Mouse (Mus musculus) limb, embryonic 15.5 days (tissue): ENCODE results near the gene Car12. TPM values are rescaled to one million over a fixed set of nuclear protein-coding genes. Genes with fewer than 3 reads are reported as not detected.

ENCODE experiments used
- ATAC-seq: fragments of 200-750 bp; cut with Nextera tagmentation; 2 replicates; pipeline ENCODE4 v1.8.0; 2017; ENCODE audit warnings: low read depth, moderate TSS enrichment; ENCODE audit not compliant: insufficient number of reproducible peaks, low FRiP score, low TSS enrichment
- H3K27ac ChIP-seq: fragments of 300-500 bp; sonication (generic); 2 replicates; pipeline ENCODE4 v1.5.1; 2015; ENCODE audit warnings: moderate library complexity, mild to moderate bottlenecking, inconsistent platforms
- H3K27me3 ChIP-seq: fragments of 300-500 bp; sonication (generic); 2 replicates; pipeline ENCODE4 v1.6.1; 2015; ENCODE audit warnings: inconsistent platforms
- H3K36me3 ChIP-seq: fragments of 300-500 bp; sonication (generic); 2 replicates; pipeline ENCODE4 v1.6.1; 2015; ENCODE audit warnings: inconsistent platforms
- H3K4me1 ChIP-seq: fragments of 300-500 bp; sonication (generic); 2 replicates; pipeline ENCODE4 v1.6.1; 2015; ENCODE audit warnings: inconsistent platforms
- H3K4me2 ChIP-seq: fragments of 300-500 bp; sonication (generic); 2 replicates; pipeline ENCODE4 v1.6.1; 2015; ENCODE audit warnings: mild to moderate bottlenecking, inconsistent platforms
- H3K4me3 ChIP-seq: fragments of 300-500 bp; sonication (generic); 2 replicates; pipeline ENCODE4 v1.5.1; 2015; ENCODE audit warnings: mild to moderate bottlenecking, inconsistent platforms
- H3K9ac ChIP-seq: fragments of 300-500 bp; sonication (generic); 2 replicates; pipeline ENCODE4 v1.6.1; 2015; ENCODE audit warnings: inconsistent platforms
- H3K9me3 ChIP-seq: fragments of 300-500 bp; sonication (generic); 2 replicates; pipeline ENCODE4 v1.6.1; 2016; ENCODE audit warnings: inconsistent platforms
- WGBS: fragments of 180-500 bp; shearing (Covaris S2); methylation state at CpG from one replicate; pipeline ENCODE4 v1.1.7; 2015; 5-methylcytosine and 5-hydroxymethylcytosine counted together
- polyA plus RNA-seq: library from polyadenylated mRNA; unstranded; fragments of >200 nt; fragmentation: Nextera tagmentation; extraction: Ambion mirVana; gene quantifications from 2 replicates; pipeline ENCODE4 v1.2.1, GENCODE M21; 2015

The Car12 gene
- 33.6 and 33.9 TPM in 2 replicates for polyA plus RNA-seq

DNA sequence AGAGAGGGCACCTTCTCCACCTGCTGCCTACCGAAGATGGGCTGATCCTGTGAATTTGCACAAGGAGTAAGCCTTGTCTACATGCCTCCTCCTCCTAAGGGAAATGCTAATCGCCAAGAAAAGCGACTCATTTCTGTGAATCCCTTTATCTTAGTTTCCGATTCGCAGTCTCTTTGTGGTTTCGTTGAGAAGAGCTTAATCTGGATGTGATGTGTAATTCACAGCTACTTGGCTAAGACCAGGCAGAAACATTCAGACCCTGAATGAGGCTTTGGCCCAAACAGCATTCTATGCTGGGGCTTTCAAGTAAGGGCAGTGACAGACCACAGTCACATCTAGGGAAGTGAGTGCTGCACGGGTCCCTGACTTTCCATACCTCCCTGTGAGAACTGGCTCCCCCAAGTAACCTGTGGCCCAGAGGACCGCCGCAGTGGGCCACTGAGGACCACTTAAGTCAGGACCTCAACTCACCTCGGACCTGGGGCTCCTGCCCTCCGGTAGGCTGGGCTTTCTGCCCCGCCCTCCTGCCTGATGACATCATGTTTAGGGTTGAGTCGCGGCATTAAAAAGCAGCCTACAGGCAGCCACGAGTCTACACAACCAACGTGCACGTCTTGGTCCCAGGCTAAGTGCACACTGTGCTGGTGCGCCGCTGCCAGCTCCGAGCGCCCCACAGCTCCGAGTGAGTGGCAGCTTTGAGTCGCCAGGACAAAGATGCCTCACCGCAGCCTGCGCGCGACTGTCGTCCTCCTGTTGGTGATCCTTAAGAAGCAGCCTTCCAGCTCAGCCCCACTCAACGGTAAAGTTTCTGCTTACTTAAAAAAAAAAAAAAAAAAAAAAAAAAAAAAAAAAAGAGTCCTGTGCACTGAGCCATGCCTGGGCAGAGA, at the start of gene Car12:
Car12 (plus strand) TSS at position 552 of the 887 bp plus-strand sequence.
- Histone ChIP-seq H3K27ac (peak within 1 kb of the TSS; percentile 54; the same call in 1 of the 2 replicates), H3K4me3 (peak within 1 kb of the TSS; percentile 46), H3K4me2 (peak within 1 kb of the TSS; percentile 71), H3K36me3 (no peaks in the 10 kb centered on the region), H3K9me3 (no peaks in the 10 kb centered on the region), H3K27me3 (no peaks in the 10 kb centered on the region), H3K4me1 (peaks cover 51% of the 10 kb centered on the region), H3K9ac (peak within 1 kb of the TSS; percentile 29; the same call in 1 of the 2 replicates)
- WGBS, result 14% methylated on average over 29 of the region's 29 CpGs
- ATAC-seq, result peak; percentile 64

DNA sequence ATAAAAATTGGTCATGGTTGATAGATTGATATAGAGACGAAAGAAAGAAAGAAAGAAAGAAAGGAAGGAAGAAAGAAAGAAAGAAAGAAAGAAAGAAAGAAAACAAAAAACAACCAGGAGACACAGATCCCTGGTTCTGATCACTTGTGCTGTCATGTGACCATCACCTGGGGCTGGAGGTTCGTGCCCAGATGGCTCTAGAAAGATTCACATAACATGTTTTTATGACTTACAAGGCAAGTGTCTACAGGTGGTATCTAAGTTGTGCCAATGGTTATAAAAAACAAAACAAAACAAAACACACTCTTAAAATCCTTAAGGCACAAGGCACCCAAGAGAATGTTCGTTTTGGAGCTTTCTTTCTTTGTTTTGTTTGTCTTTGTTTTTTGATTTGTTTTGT, 49.7 kb upstream of the Car12 start:
- H3K4me1 ChIP-seq, result peaks cover 35% of the 10 kb centered on the region
- H3K36me3 ChIP-seq, result no peaks in the 10 kb centered on the region
- 81% methylated on average over 3 of the region's 3 CpGs for WGBS
- H3K9ac ChIP-seq, result no peak overlapping the region
- H3K4me2 ChIP-seq, result no peak overlapping the region
- no peak overlapping the region for H3K4me3 ChIP-seq
- H3K27me3 ChIP-seq, result no peaks in the 10 kb centered on the region
- no peak for ATAC-seq
- H3K9me3 ChIP-seq, result no peaks in the 10 kb centered on the region
- no peak overlapping the region for H3K27ac ChIP-seq

DNA sequence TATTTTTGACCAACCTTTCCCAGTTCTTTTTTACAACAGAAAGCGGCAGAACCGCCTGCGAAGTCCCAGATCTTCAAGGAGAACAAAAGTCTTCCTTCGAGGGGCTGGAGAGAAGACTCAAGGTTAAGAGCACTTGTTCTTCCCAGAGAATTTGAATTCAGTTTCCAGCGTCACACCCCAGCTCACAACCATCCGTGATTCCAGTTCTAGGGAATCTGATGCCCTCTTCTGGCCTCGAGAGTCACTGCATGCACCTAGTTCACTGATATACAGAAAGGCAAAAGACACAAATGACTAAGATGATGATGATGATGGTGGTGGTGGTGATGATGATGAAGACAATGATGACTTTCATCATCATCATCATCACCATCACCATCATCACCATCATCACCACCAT, 48.9 kb upstream of the Car12 start:
- no peak overlapping the region for H3K27ac ChIP-seq
- no peaks in the 10 kb centered on the region for H3K9me3 ChIP-seq
- H3K4me3 ChIP-seq, result no peak overlapping the region
- H3K27me3 ChIP-seq, result no peaks in the 10 kb centered on the region
- no peak overlapping the region for H3K9ac ChIP-seq
- no peak overlapping the region for H3K4me2 ChIP-seq
- no peak for ATAC-seq
- peaks cover 37% of the 10 kb centered on the region for H3K4me1 ChIP-seq
- 88% methylated on average over 7 of the region's 7 CpGs for WGBS
- H3K36me3 ChIP-seq, result no peaks in the 10 kb centered on the region

DNA sequence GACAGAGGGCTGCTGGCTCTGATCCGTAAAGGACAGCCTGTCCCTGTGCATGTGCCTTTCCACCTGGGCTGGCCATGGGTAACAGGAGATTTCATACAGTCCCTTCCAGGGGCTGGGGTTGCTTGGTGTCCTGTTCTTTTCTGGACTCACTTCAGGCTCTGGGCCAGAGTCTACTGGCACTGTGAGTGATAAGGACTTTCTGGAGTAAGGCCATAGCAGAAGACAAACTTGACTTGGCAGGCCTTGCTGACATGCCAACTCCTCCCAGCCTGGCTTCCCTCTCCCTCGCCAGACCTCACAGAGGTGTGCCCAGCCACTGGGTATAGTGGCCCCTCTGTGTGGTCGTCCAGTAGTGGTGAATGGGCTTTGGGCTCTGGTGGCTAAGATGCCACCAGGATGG, 47.3 kb upstream of the Car12 start:
- H3K4me2 ChIP-seq, result no peak overlapping the region
- no peaks in the 10 kb centered on the region for H3K36me3 ChIP-seq
- 67% methylated on average over 3 of the region's 3 CpGs for WGBS
- H3K9ac ChIP-seq, result no peak overlapping the region
- H3K4me3 ChIP-seq, result no peak overlapping the region
- H3K9me3 ChIP-seq, result no peaks in the 10 kb centered on the region
- H3K4me1 ChIP-seq, result peaks cover 35% of the 10 kb centered on the region
- H3K27me3 ChIP-seq, result no peaks in the 10 kb centered on the region
- 0 out of 2 replicates have a peak, but pooled peaks have one; percentile 13 for ATAC-seq
- no peak overlapping the region for H3K27ac ChIP-seq

DNA sequence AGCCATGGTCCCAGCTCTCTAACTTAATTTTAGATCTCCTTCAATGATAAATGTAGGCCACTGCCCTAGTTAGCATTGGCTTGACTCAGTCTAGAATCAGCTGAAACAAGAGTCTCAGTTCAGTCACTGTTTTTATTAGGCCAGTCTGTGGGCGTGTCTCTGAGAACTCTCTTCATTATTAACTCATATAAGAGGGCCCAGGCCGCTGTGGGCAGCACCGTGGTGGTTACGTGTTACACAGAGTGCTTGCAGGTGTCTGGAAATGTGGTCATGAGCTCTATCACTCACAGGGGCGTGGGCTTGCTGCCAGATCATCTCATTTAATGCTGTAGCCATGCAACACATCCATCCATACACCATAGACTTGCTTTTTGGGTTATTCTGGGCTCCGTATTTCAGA, 46.4 kb upstream of the Car12 start:
- H3K9ac ChIP-seq, result no peak overlapping the region
- no peaks in the 10 kb centered on the region for H3K27me3 ChIP-seq
- ATAC-seq, result no peak
- H3K4me2 ChIP-seq, result no peak overlapping the region
- WGBS, result 34% methylated on average over 6 of the region's 6 CpGs
- H3K36me3 ChIP-seq, result no peaks in the 10 kb centered on the region
- no peaks in the 10 kb centered on the region for H3K9me3 ChIP-seq
- no peak overlapping the region for H3K4me3 ChIP-seq
- no peak overlapping the region for H3K27ac ChIP-seq
- H3K4me1 ChIP-seq, result peaks cover 26% of the 10 kb centered on the region

DNA sequence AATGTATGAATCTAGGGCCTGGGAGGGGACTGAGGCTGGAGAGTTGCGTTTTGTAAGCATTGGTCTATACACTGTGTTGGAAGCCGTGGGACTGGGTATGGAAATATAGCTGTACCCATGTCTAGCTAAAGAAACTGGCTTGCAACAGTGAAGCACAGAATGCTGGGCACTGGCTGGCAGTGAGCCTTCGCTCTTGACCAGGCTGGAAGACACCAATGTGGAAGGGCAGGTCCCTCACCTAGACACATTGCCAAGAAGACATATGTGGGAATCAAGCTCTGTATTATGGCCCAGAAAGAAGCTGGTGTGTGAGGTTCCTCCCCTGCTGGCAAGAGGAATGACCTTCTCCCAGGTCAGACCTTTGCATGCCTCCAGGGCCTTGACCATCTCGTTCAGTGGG, 45.6 kb upstream of the Car12 start:
- Histone ChIP-seq H3K4me2 (no peak overlapping the region), H3K4me1 (peaks cover 21% of the 10 kb centered on the region), H3K27ac (no peak overlapping the region), H3K9ac (no peak overlapping the region), H3K9me3 (no peaks in the 10 kb centered on the region), H3K36me3 (no peaks in the 10 kb centered on the region), H3K4me3 (no peak overlapping the region), H3K27me3 (no peaks in the 10 kb centered on the region)
- 85% methylated on average over 4 of the region's 4 CpGs for WGBS
- ATAC-seq, result no peak

DNA sequence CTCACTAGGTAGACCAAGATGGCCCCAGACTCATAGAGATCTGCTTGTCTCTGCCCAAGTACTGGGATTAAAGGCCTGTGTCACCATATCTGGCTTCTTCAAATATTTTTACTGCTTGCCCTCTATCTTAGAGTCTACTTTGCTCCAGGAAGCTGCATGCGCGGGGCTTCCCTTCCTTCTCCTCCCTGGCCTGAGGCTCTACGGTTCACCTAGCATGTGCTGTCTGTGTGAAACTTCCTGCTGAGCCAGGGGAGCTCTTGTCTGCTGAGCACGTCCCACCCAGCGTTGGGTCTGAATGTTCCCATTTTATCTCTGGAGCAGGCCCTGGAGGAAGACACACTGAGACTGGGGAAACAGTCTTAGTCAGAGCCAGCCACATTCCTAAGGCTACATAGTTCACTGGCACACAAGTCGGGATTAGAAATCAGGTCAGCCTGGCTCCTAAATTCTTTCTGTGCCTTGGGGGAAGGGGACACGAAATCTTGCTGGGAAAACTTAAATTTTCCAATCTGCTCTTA, 43.9 kb upstream of the Car12 start:
- no peak overlapping the region for H3K9ac ChIP-seq
- H3K27me3 ChIP-seq, result no peaks in the 10 kb centered on the region
- H3K9me3 ChIP-seq, result no peaks in the 10 kb centered on the region
- 50% methylated on average over 7 of the region's 7 CpGs for WGBS
- no peak overlapping the region for H3K27ac ChIP-seq
- H3K4me1 ChIP-seq, result peaks cover 16% of the 10 kb centered on the region
- no peaks in the 10 kb centered on the region for H3K36me3 ChIP-seq
- ATAC-seq, result no peak
- H3K4me3 ChIP-seq, result no peak overlapping the region
- H3K4me2 ChIP-seq, result no peak overlapping the region

DNA sequence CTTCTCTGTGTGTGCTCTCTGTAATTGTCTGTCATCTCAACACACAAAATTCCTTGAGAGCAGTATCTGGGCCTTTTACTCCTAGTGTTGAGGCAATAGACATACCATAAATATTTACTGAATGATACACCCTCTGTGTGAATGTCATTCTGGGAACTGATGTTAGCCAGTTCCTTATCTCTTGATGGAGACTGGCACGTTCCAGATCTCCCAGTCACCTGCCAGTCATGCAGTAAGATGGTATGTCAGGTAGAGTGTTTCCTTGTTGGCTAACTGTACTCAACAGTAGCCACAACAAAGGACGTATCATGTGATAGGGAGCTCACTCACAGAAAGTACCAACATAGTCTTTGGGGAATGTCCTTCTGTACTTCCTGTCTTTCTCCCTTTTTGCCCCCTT, 39.7 kb upstream of the Car12 start:
- Histone ChIP-seq H3K4me2 (no peak overlapping the region), H3K9me3 (no peaks in the 10 kb centered on the region), H3K4me1 (peaks cover 2% of the 10 kb centered on the region; the same call in 1 of the 2 replicates), H3K27me3 (no peaks in the 10 kb centered on the region), H3K36me3 (no peaks in the 10 kb centered on the region), H3K4me3 (no peak overlapping the region), H3K9ac (no peak overlapping the region), H3K27ac (no peak overlapping the region)
- 68% methylated on average over 2 of the region's 2 CpGs for WGBS
- no peak for ATAC-seq

DNA sequence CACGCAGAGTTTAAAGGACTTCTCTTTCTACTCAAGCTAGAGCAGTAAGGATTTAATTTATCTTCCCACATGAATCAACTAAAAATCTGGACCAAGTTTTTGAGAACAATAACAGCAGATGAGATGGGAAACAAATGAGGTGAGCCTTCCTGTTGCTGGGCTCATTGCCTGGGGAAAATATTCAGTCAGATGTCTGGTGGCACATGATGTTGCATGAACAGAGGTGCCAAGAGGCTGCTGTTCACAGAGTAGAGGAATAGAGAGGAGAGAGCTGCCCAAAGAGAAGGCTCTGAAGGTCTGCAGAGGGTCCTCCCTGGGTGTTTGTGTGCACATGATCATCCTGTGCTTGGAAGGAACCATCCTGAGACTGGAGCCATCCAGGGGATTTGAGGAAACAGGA, 37.9 kb upstream of the Car12 start:
- no peak overlapping the region for H3K4me3 ChIP-seq
- 59% methylated on average over 1 of the region's 1 CpGs for WGBS
- no peaks in the 10 kb centered on the region for H3K27me3 ChIP-seq
- no peaks in the 10 kb centered on the region for H3K4me1 ChIP-seq
- no peak for ATAC-seq
- H3K9ac ChIP-seq, result no peak overlapping the region
- H3K27ac ChIP-seq, result no peak overlapping the region
- no peaks in the 10 kb centered on the region for H3K9me3 ChIP-seq
- no peaks in the 10 kb centered on the region for H3K36me3 ChIP-seq
- H3K4me2 ChIP-seq, result no peak overlapping the region

DNA sequence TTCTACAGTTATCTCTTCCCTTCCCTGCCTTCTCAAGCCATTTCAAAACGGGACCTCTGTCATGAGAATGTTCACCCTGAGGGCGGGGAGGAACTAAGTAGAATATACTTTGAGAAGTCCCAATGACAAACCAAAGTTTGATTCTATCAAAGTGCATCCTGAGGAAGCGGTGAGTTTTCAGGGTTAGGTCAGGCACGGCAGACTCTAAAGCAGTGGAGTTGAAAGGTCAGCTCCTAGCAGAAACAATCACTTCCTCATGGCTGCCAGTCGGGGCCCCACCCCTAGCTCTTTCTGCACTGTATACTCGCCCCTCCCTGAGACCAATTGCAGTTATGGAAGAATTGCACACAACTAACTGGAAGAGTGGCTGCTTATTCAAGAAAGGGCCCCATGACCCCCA, 33.4 kb upstream of the Car12 start:
- WGBS, result 66% methylated on average over 6 of the region's 6 CpGs

DNA sequence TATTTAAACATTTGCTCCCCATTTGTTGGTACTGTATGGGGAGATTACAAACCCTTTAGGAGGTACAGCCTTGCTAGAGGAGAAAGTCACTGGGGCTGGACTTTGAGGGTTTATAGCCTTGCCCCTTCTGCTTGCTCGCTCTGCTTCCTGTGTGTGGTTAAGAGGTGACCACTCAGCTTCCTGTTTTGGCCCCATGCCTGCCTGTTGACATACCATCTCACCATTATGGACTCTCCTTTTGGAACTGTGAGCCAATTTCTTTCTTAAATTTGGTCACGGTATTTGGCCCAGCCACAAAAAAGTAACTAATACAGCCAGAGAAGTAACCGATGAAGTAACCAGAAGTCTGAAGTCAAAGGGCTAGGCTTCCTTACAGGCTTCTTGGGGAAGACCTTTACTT, 30.7 kb upstream of the Car12 start:
- Histone ChIP-seq H3K27me3 (no peaks in the 10 kb centered on the region), H3K36me3 (no peaks in the 10 kb centered on the region), H3K9me3 (no peaks in the 10 kb centered on the region), H3K27ac (no peak overlapping the region), H3K4me3 (no peak overlapping the region), H3K4me2 (no peak overlapping the region), H3K9ac (no peak overlapping the region), H3K4me1 (no peaks in the 10 kb centered on the region)
- WGBS, result 70% methylated on average over 3 of the region's 3 CpGs
- no peak for ATAC-seq

More for the DNA sequence above, 33.4 kb upstream of the Car12 start:
- no peak overlapping the region for H3K4me2 ChIP-seq
- no peak overlapping the region for H3K9ac ChIP-seq
- H3K27ac ChIP-seq, result no peak overlapping the region
- no peaks in the 10 kb centered on the region for H3K27me3 ChIP-seq
- H3K4me1 ChIP-seq, result no peaks in the 10 kb centered on the region
- H3K4me3 ChIP-seq, result no peak overlapping the region
- no peak for ATAC-seq
- no peaks in the 10 kb centered on the region for H3K36me3 ChIP-seq
- no peaks in the 10 kb centered on the region for H3K9me3 ChIP-seq

DNA sequence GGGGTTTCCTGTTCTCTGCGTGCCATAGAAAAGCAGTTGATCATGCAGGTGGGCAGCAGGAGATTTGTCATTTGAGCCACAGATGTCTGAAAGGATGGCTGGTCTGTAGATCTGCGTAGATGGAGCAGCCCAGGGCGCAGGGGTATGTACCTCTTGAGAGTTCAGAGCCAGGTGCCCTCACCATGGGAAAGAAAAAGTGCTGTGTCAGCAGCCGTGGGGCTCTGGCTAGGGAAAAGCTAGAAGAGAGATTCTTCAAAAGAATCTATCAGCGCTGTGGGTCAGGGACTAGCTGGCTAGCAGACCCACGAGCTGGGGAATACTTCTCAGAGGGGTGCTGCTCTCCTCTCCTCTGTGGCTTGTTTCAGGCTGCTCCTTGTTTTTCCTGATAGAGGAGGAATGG, 27.8 kb upstream of the Car12 start:
- 71% methylated on average over 6 of the region's 6 CpGs for WGBS
- Histone ChIP-seq H3K27ac (no peak overlapping the region), H3K4me2 (no peak overlapping the region), H3K4me3 (no peak overlapping the region), H3K9me3 (no peaks in the 10 kb centered on the region), H3K36me3 (no peaks in the 10 kb centered on the region), H3K9ac (no peak overlapping the region), H3K4me1 (no peaks in the 10 kb centered on the region), H3K27me3 (no peaks in the 10 kb centered on the region)
- no peak for ATAC-seq
